Mouse (Mus musculus): ENCODE data around the gene Gm13088. TPM values are rescaled to one million over a fixed set of nuclear protein-coding genes. Genes with fewer than 3 reads are reported as not detected.
"Not testable (repeated sequence)": the region's sequence is repeated elsewhere in the genome, so short reads cannot be mapped to it uniquely, and the experiment has no call there.

Gm13088 gene
- polyA plus RNA-seq (2015; fragmentation: Nextera tagmentation; extraction: Ambion mirVana) = not detected in 2 replicates

- not testable (repeated sequence) for H3K27me3 ChIP-seq; H3K4me2 ChIP-seq (replicated peaks); H3K36me3 ChIP-seq; H3K27ac ChIP-seq; H3K9ac ChIP-seq (replicated peaks); H3K4me1 ChIP-seq (replicated peaks); H3K4me3 ChIP-seq (replicated peaks); ATAC-seq
- peaks cover 17% of the 10 kb centered on the region for H3K9me3 ChIP-seq
Measured at GRCm38 (mm10) chr4:143657146-143657545, at the start of gene Gm13088. Gene Gm13088, minus strand, starts transcription at chr4:143657246.

- ATAC-seq = no peak
- H3K27ac ChIP-seq = no peak within 1 kb of the TSS
- 84% methylated on average over 2 of the region's 2 CpGs for WGBS
- H3K36me3 ChIP-seq = no peaks in the 10 kb centered on the region
- no peaks in the 10 kb centered on the region for H3K4me1 ChIP-seq (replicated peaks)
- no peak within 1 kb of the TSS for H3K4me3 ChIP-seq (replicated peaks)
- H3K9me3 ChIP-seq = peaks cover 40% of the 10 kb centered on the region
- H3K4me2 ChIP-seq (replicated peaks) = no peak within 1 kb of the TSS
- H3K27me3 ChIP-seq = no peaks in the 10 kb centered on the region
- H3K9ac ChIP-seq (replicated peaks) = no peak within 1 kb of the TSS
Measured at GRCm38 (mm10) chr4:143702611-143703010, 45.6 kb upstream of the Gm13088 start, which contains the start of gene Gm13089. Gene Gm13089, minus strand, starts transcription at chr4:143702711.

DNA sequence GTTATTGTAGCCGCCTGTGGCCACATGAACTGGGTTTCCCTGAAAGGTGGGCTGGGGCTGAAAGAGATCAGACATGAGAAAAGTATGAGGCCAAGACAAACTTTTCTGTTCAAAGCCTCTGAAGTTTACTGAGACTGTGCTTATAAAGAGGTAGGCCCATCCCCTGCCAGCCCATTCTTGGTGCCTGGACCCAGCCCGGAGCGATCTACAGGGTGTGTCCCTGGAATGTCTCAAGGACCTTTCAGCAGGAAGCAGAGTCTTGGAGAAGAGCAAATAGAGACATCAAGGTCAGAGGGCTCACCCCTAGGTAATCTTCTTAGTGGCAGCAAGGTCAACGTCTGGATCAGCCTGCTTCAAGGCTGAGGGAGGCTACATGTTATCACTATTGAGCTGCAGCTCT, 38.9 kb downstream of the Gm13088 start:
- H3K27ac ChIP-seq; H3K9ac ChIP-seq (replicated peaks); H3K4me2 ChIP-seq (replicated peaks); H3K27me3 ChIP-seq; H3K4me3 ChIP-seq (replicated peaks); ATAC-seq; H3K4me1 ChIP-seq (replicated peaks); H3K36me3 ChIP-seq: not testable (repeated sequence)
- H3K9me3 ChIP-seq = peaks cover 23% of the 10 kb centered on the region
- 80% methylated on average over 4 of the region's 4 CpGs for WGBS

GRCm38 (mm10) chr4:143614703-143615102, 42.3 kb downstream of the Gm13088 start, which contains the start of gene Gm13083:
Gene Gm13083, plus strand, starts transcription at chr4:143615003.
- H3K4me2 ChIP-seq (replicated peaks); H3K9ac ChIP-seq (replicated peaks); H3K27me3 ChIP-seq; H3K4me3 ChIP-seq (replicated peaks); H3K4me1 ChIP-seq (replicated peaks); H3K36me3 ChIP-seq; H3K27ac ChIP-seq; ATAC-seq: not testable (repeated sequence)
- peaks cover 19% of the 10 kb centered on the region; the same call in 1 of the 2 replicates for H3K9me3 ChIP-seq

GRCm38 (mm10) chr4:143611927-143612326, 45.1 kb downstream of the Gm13088 start:
- not testable (repeated sequence) for H3K4me2 ChIP-seq (replicated peaks); H3K36me3 ChIP-seq; H3K4me3 ChIP-seq (replicated peaks); H3K27ac ChIP-seq; H3K27me3 ChIP-seq; ATAC-seq; H3K9ac ChIP-seq (replicated peaks); H3K4me1 ChIP-seq (replicated peaks)
- peaks cover 10% of the 10 kb centered on the region; the same call in 1 of the 2 replicates for H3K9me3 ChIP-seq
- 84% methylated on average over 9 of the region's 9 CpGs for WGBS

Other genes with a start within 250 kb of the Gm13088 start
- gene Pramef8, start 244.8 kb downstream of the Gm13088 start, polyA plus RNA-seq (2015; fragmentation: Nextera tagmentation; extraction: Ambion mirVana) = 26.0 and 27.5 TPM in 2 replicates
- gene Oog4, start 206.9 kb downstream of the Gm13088 start, polyA plus RNA-seq (2015; fragmentation: Nextera tagmentation; extraction: Ambion mirVana) = not detected in 2 replicates
- not detected in 2 replicates for gene Gm13043, start 145.9 kb downstream of the Gm13088 start, polyA plus RNA-seq (2015; fragmentation: Nextera tagmentation; extraction: Ambion mirVana)
- not detected in 2 replicates for gene Gm13040, start 121.3 kb downstream of the Gm13088 start, polyA plus RNA-seq (2015; fragmentation: Nextera tagmentation; extraction: Ambion mirVana)
- gene BC080695, start 105.5 kb downstream of the Gm13088 start, polyA plus RNA-seq (2015; fragmentation: Nextera tagmentation; extraction: Ambion mirVana) = not detected in 2 replicates
- not detected in 2 replicates for gene Gm13057, start 105.5 kb downstream of the Gm13088 start, polyA plus RNA-seq (2015; fragmentation: Nextera tagmentation; extraction: Ambion mirVana)
- gene Gm13083, start 42.2 kb downstream of the Gm13088 start, polyA plus RNA-seq (2015; fragmentation: Nextera tagmentation; extraction: Ambion mirVana) = not detected in 2 replicates
- not detected in 2 replicates for gene Gm13089, start 45.5 kb upstream of the Gm13088 start, polyA plus RNA-seq (2015; fragmentation: Nextera tagmentation; extraction: Ambion mirVana)
- not detected in 2 replicates for gene Gm13078, start 62.2 kb upstream of the Gm13088 start, polyA plus RNA-seq (2015; fragmentation: Nextera tagmentation; extraction: Ambion mirVana)
- gene Gm13023, start 132.1 kb upstream of the Gm13088 start, polyA plus RNA-seq (2015; fragmentation: Nextera tagmentation; extraction: Ambion mirVana) = not detected in 2 replicates
- not detected in 2 replicates for gene Gm13084, start 158.8 kb upstream of the Gm13088 start, polyA plus RNA-seq (2015; fragmentation: Nextera tagmentation; extraction: Ambion mirVana)
- not detected in 2 replicates for gene Gm13103, start 189.3 kb upstream of the Gm13088 start, polyA plus RNA-seq (2015; fragmentation: Nextera tagmentation; extraction: Ambion mirVana)
- not detected in 2 replicates for gene Pramef6, start 243.1 kb upstream of the Gm13088 start, polyA plus RNA-seq (2015; fragmentation: Nextera tagmentation; extraction: Ambion mirVana)